Mouse (Mus musculus): ENCODE measurements around the gene Agap2.

GRCm38 (mm10) chr10:127036273-127036672, 38.8 kb upstream of the Agap2 start:
- TF ChIP-seq CTCF (IDR thresholded peaks at IDR 0.05; ENCODE audit: low read depth, low read length) (no peak), POLR2A (IDR thresholded peaks at IDR 0.05; ENCODE audit: extremely low read depth, insufficient read depth, low read length) (no peak)
